Mouse (Mus musculus) midbrain, postnatal 0 days (tissue): ENCODE data around the gene B3galnt2. TPM values are rescaled to one million over a fixed set of nuclear protein-coding genes. Genes with fewer than 3 reads are reported as not detected.
"Not testable (repeated sequence)": the region's sequence is repeated elsewhere in the genome, so short reads cannot be mapped to it uniquely, and the experiment has no call there.

Experiments
- ATAC-seq: fragments of 200-750 bp; cut with Nextera tagmentation; 2 replicates; pipeline ENCODE4 v1.8.0; 2017; ENCODE audit warnings: moderate number of reproducible peaks, mild to moderate bottlenecking, moderate TSS enrichment, moderate library complexity; ENCODE audit not compliant: low FRiP score
- DNase-seq: peaks from one replicate; pipeline ENCODE4 v3.0.0-alpha.2; 2015; ENCODE audit warnings: low spot score
- H3K27ac ChIP-seq: fragments of 300-500 bp; sonication (generic); 2 replicates; pipeline ENCODE4 v1.5.1; 2014; ENCODE audit warnings: low read depth, mild to moderate bottlenecking, low read length, mixed read lengths
- H3K27me3 ChIP-seq: fragments of 300-500 bp; sonication (generic); 2 replicates; pipeline ENCODE4 v1.6.1; 2014; ENCODE audit warnings: low read length, control low read depth, mixed read lengths; ENCODE audit not compliant: insufficient read depth
- H3K36me3 ChIP-seq: fragments of 300-500 bp; sonication (generic); 2 replicates; pipeline ENCODE4 v1.6.1; 2014; ENCODE audit warnings: low read length, control low read depth, mixed read lengths; ENCODE audit not compliant: insufficient read depth
- H3K4me1 ChIP-seq: fragments of 300-500 bp; sonication (generic); 2 replicates; pipeline ENCODE4 v1.6.1; 2014; ENCODE audit warnings: mild to moderate bottlenecking, control low read depth, antibody characterized with exemption, low read length, mixed read lengths; ENCODE audit not compliant: insufficient read depth
- H3K4me2 ChIP-seq: fragments of 300-500 bp; sonication (generic); 2 replicates; pipeline ENCODE4 v1.6.1; 2014; ENCODE audit warnings: low read depth, mild to moderate bottlenecking, low read length, mixed read lengths; ENCODE audit not compliant: poor library complexity, severe bottlenecking
- H3K4me3 ChIP-seq: fragments of 300-500 bp; sonication (generic); 2 replicates; pipeline ENCODE4 v1.5.1; 2014; ENCODE audit warnings: low read depth, mild to moderate bottlenecking, low read length, moderate library complexity
- H3K9ac ChIP-seq: fragments of 300-500 bp; sonication (generic); replicated peaks from 2 replicates; pipeline ENCODE4 v1.6.1; 2014; ENCODE audit warnings: mild to moderate bottlenecking, low read length, moderate library complexity, mixed read lengths; ENCODE audit not compliant: poor library complexity, severe bottlenecking
- H3K9me3 ChIP-seq: fragments of 300-500 bp; sonication (generic); 2 replicates; pipeline ENCODE4 v1.6.1; 2016; ENCODE audit warnings: low read length, control low read depth
- CTCF ChIP-seq: IDR thresholded peaks from 2 replicates; pipeline ENCODE4 v1.5.1; 2016; ENCODE audit warnings: antibody characterized with exemption, mild to moderate bottlenecking
- WGBS: fragments of 180-500 bp; shearing (Covaris S2); extraction: QIAGEN DNeasy Blood & Tissue Kit; methylation state at CpG from one replicate; pipeline ENCODE4 v1.1.7; 2014; 5-methylcytosine and 5-hydroxymethylcytosine counted together
- polyA plus RNA-seq: library from polyadenylated mRNA; unstranded; fragments of >200 nt; fragmentation: Nextera tagmentation; extraction: Ambion mirVana; gene quantifications from 2 replicates; pipeline ENCODE4 v1.2.1, GENCODE M21; 2015
- total RNA-seq: library from RNA; depleted of rRNA; stranded (reverse); fragments of >200 nt; gene quantifications from 2 replicates; pipeline ENCODE4 v1.2.3, GENCODE M21; 2014

The B3galnt2 gene
- total and polyA plus RNA-seq, 2 experiments from 2014 or later, result 8.0 to 12.2 TPM

DNA sequence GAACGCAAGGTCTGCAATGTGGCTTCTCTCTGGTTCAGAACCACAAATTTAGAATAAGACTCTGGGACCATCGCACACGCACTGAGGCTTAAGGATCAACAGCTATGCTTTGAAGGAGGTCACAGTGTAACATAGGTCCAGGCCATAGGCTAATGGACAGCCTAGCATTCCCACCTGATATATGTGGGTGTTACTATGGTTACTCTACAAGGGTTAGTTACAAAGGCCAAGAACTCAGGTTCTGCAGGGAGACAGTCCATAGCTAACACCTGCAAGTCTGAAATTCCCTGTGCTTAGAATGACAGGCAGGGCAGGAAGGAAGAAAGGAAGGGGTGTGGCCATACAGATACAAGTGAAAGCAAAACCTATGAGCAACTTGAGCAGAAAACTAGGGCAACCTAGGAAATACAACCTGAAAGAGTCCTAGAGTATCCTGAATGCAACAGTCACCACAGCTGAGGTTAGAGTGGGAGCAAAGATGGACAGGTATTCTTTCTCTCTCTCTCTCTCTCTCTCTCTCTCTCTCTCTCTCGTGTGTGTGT lies 57.3 kb downstream of the B3galnt2 start:
- Histone ChIP-seq H3K4me2 (no peak overlapping the region), H3K27me3 (no peaks in the 10 kb centered on the region), H3K4me1 (no peaks in the 10 kb centered on the region), H3K9me3 (no peaks in the 10 kb centered on the region), H3K36me3 (peaks cover 35% of the 10 kb centered on the region), H3K27ac (no peak overlapping the region), H3K9ac (no peak overlapping the region), H3K4me3 (no peak overlapping the region)
- DNase-seq (no peak), ATAC-seq (no peak)
- TF ChIP-seq CTCF, result no peak
- 91% methylated on average over 4 of the region's 4 CpGs for WGBS

DNA sequence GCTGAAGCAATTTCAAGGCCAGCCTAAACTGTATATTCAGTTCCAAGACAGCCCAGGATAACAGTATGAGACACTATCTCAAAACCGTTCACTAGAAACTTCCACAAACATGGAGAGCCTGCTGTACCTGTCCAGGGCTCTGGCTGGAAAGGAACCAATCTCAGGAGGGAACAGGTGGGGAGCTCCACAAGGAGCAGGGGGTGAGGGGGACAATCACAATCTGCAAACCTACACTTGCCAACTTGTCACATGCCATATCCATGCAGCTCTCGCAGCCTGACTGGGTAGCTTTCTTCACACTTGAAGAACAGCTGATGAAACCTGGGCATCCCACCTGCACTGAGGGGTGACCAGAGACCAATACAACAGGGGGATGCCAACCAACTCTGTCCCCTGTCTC lies 59.7 kb downstream of the B3galnt2 start:
- Histone ChIP-seq H3K27ac (no peak overlapping the region), H3K27me3 (no peaks in the 10 kb centered on the region), H3K4me2 (no peak overlapping the region), H3K4me1 (no peaks in the 10 kb centered on the region), H3K36me3 (peaks cover 36% of the 10 kb centered on the region), H3K9me3 (no peaks in the 10 kb centered on the region), H3K9ac (no peak overlapping the region), H3K4me3 (no peak overlapping the region)
- no peak for TF ChIP-seq CTCF
- ATAC-seq, result no peak
- DNase-seq, result no peak
- 97% methylated on average over 2 of the region's 2 CpGs for WGBS

DNA sequence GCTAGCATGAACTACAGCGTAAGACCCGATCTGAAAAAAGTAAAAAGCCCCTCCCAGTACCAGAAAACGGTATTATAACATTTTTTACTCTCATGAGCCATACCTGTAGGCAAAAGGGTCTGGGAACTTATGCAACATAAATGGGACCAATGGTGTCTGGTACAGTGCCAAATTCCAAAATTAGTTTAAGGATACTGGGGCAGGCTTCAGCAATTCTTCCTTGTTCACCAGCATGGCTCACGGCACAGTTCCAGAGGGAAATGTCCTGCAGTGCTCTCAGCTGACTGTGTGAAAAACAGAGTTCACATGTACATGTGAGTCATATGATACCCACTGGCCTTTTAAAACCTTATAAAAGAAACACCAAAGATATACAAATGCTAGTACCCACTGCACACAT lies 60.3 kb downstream of the B3galnt2 start:
- no peak overlapping the region for H3K27ac ChIP-seq
- no peaks in the 10 kb centered on the region for H3K9me3 ChIP-seq
- TF ChIP-seq CTCF, result no peak
- H3K27me3 ChIP-seq, result no peaks in the 10 kb centered on the region
- DNase-seq, result no peak
- H3K9ac ChIP-seq, result no peak overlapping the region
- H3K4me1 ChIP-seq, result no peaks in the 10 kb centered on the region
- no peak for ATAC-seq
- no peak overlapping the region for H3K4me2 ChIP-seq
- H3K4me3 ChIP-seq, result no peak overlapping the region
- peaks cover 32% of the 10 kb centered on the region for H3K36me3 ChIP-seq
- WGBS, result 94% methylated on average over 4 of the region's 4 CpGs

DNA sequence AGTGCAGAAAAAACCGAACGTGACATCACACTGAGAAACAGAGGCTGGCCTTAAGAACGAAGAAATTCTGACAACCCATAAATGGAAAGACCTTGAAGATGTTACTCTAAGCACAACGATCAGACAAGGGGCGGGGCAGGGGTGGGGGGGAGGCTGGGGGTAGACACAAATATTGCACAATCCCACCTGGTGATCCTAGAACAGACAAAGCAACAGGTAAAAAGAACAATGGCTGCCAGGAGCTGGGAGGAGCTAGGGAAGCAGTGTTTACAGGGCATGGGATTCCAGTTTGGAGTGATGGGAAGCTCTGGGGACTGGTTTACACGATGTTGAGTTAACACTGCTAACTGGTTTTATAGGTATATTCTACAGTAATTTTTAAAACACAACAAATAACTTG lies 61.3 kb downstream of the B3galnt2 start:
- no peak overlapping the region for H3K9ac ChIP-seq
- no peak for TF ChIP-seq CTCF
- DNase-seq (no peak), ATAC-seq (no peak)
- H3K4me1 ChIP-seq, result no peaks in the 10 kb centered on the region
- no peak overlapping the region for H3K4me3 ChIP-seq
- H3K9me3 ChIP-seq, result no peaks in the 10 kb centered on the region
- H3K4me2 ChIP-seq, result no peak overlapping the region
- 96% methylated on average over 6 of the region's 6 CpGs for WGBS
- peaks cover 27% of the 10 kb centered on the region for H3K36me3 ChIP-seq
- no peak overlapping the region for H3K27ac ChIP-seq
- no peaks in the 10 kb centered on the region for H3K27me3 ChIP-seq

DNA sequence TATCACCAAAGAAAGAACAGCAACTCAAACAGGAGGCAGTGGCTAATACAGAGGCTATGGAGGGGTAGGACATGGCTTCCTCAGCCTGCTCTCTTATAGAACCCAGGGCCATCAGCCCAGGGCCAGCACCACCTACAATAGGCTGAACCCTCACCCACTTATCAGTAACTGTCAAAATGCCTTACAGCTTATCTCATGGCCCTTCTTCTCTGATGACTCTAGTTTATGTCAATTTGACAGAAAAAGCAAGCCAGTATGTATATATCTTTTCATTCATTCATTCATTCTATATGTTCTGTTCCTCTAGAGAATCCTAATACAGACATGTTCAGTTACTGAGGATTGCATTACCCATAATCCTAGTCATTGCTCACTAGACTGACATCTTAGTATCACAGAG lies 64.0 kb downstream of the B3galnt2 start:
- Histone ChIP-seq H3K9ac (no peak overlapping the region), H3K4me1 (no peaks in the 10 kb centered on the region), H3K27me3 (no peaks in the 10 kb centered on the region), H3K4me3 (no peak overlapping the region), H3K36me3 (peaks cover 22% of the 10 kb centered on the region), H3K9me3 (no peaks in the 10 kb centered on the region), H3K27ac (no peak overlapping the region), H3K4me2 (no peak overlapping the region)
- no peak for TF ChIP-seq CTCF
- ATAC-seq, result no peak
- no peak for DNase-seq

DNA sequence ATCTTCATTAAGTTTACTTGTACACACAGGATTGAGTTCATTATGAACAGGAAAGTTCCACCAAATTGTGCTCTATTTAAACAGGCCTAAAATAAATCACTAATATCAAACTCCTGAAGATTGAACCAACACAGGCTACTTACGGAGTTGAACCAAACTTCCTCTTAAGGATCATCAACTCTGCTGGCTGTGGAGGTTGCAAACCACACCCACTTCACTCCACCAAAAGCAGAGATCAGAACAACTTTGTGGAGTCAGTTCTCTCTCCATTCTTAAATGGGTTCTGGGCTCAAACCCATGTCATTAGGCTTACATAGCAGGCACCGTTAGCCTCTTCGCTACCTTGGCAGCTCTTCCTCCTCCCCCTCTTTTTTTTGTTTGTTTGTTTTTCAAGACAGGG lies 64.6 kb downstream of the B3galnt2 start:
- Histone ChIP-seq H3K9ac (no peak overlapping the region), H3K36me3 (peaks cover 20% of the 10 kb centered on the region), H3K27me3 (no peaks in the 10 kb centered on the region), H3K4me2 (no peak overlapping the region), H3K27ac (no peak overlapping the region), H3K4me1 (no peaks in the 10 kb centered on the region), H3K9me3 (no peaks in the 10 kb centered on the region), H3K4me3 (no peak overlapping the region)
- ATAC-seq (no peak), DNase-seq (no peak)
- WGBS, result 92% methylated on average over 3 of the region's 3 CpGs
- TF ChIP-seq CTCF, result no peak

DNA sequence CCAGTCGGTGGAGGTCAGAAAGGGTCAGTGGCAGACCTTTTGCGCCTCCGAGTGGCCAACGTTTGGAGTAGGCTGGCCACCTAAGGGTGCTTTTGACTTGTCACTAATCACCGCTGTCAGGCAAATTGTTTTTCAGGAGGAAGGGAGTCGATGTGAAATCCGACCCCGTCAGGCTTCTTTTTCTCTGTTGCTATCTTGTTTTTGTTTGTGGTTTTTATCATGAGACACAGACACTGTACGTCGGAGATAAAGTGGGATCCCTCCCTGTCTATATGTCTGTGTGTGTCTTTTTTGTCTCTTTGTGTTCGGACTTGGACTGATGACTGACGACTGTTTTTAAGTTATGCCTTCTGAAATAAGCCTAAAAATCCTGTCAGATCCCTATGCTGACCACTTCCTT lies 67.1 kb downstream of the B3galnt2 start:
- not testable (repeated sequence) for ATAC-seq, H3K9ac ChIP-seq, H3K4me1 ChIP-seq, H3K27ac ChIP-seq, H3K4me2 ChIP-seq, H3K4me3 ChIP-seq, H3K9me3 ChIP-seq, H3K36me3 ChIP-seq, DNase-seq, H3K27me3 ChIP-seq
- WGBS, result 85% methylated on average over 10 of the region's 12 CpGs
